Mouse (Mus musculus) liver, embryonic 11.5 days (tissue): ENCODE data around the gene Psd. TPM values are rescaled to one million over a fixed set of nuclear protein-coding genes. Genes with fewer than 3 reads are reported as not detected.

ENCODE experiments used
- ATAC-seq: fragments of 200-750 bp; cut with Nextera tagmentation; replicated peaks from 2 replicates; pipeline ENCODE4 v1.8.0; 2017; ENCODE audit warnings: moderate number of reproducible peaks, mild to moderate bottlenecking, moderate TSS enrichment, moderate library complexity; ENCODE audit not compliant: low FRiP score
- DNase-seq: peaks from one replicate; pipeline ENCODE4 v3.0.0-alpha.2; 2017; ENCODE audit warnings: low spot score
- H3K27ac ChIP-seq: fragments of 300-500 bp; sonication (generic); 2 replicates; pipeline ENCODE4 v1.5.1; 2014; ENCODE audit warnings: mild to moderate bottlenecking, low read depth, low read length, control low read depth
- H3K27me3 ChIP-seq: fragments of 300-500 bp; sonication (generic); replicated peaks from 2 replicates; pipeline ENCODE4 v1.6.1; 2014; ENCODE audit warnings: low read length, mixed read lengths; ENCODE audit not compliant: control insufficient read depth, insufficient read depth
- H3K36me3 ChIP-seq: fragments of 300-500 bp; sonication (generic); 2 replicates; pipeline ENCODE4 v1.6.1; 2014; ENCODE audit warnings: mild to moderate bottlenecking, low read length, moderate library complexity, mixed read lengths; ENCODE audit not compliant: control insufficient read depth, insufficient read depth
- H3K4me1 ChIP-seq: fragments of 300-500 bp; sonication (generic); replicated peaks from 2 replicates; pipeline ENCODE4 v1.6.1; 2014; ENCODE audit warnings: low read length, mixed read lengths; ENCODE audit not compliant: control insufficient read depth, insufficient read depth
- H3K4me2 ChIP-seq: fragments of 300-500 bp; sonication (generic); 2 replicates; pipeline ENCODE4 v1.6.1; 2014; ENCODE audit warnings: mild to moderate bottlenecking, control low read depth, moderate library complexity
- H3K4me3 ChIP-seq: fragments of 300-500 bp; sonication (generic); 2 replicates; pipeline ENCODE4 v1.5.1; 2014; ENCODE audit warnings: low read depth, low read length, control low read depth
- H3K9ac ChIP-seq: fragments of 300-500 bp; sonication (generic); 2 replicates; pipeline ENCODE4 v1.6.1; 2014; ENCODE audit warnings: low read depth, low read length, control low read depth
- H3K9me3 ChIP-seq: fragments of 300-500 bp; sonication (generic); 2 replicates; pipeline ENCODE4 v1.6.1; 2016; ENCODE audit warnings: low read length, inconsistent platforms, mixed read lengths; ENCODE audit not compliant: control insufficient read depth
- WGBS: fragments of 180-500 bp; shearing (Covaris S2); extraction: QIAGEN DNeasy Blood & Tissue Kit; methylation state at CpG from one replicate; pipeline ENCODE4 v1.1.7; 2014; 5-methylcytosine and 5-hydroxymethylcytosine counted together
- polyA plus RNA-seq: library from polyadenylated mRNA; unstranded; fragments of >200 nt; fragmentation: Nextera tagmentation; extraction: Ambion mirVana; gene quantifications from 2 replicates; pipeline ENCODE4 v1.2.1, GENCODE M21; 2014

Gene Psd
- polyA plus RNA-seq, 1 experiment from 2014 or later, result 11.9 TPM

GRCm38 (mm10) chr19:46300294-46301045, 26.5 kb downstream of the Psd start:
- no peaks in the 10 kb centered on the region for H3K36me3 ChIP-seq

GRCm38 (mm10) chr19:46296938-46297337, 30.0 kb downstream of the Psd start:
- Histone ChIP-seq H3K4me3 (no peak overlapping the region), H3K27ac (no peak overlapping the region), H3K4me1 (no peaks in the 10 kb centered on the region), H3K27me3 (no peaks in the 10 kb centered on the region; the same call in 1 of the 2 replicates), H3K9ac (no peak overlapping the region), H3K36me3 (no peaks in the 10 kb centered on the region), H3K4me2 (no peak overlapping the region), H3K9me3 (no peaks in the 10 kb centered on the region)
- WGBS, result 64% methylated on average over 4 of the region's 4 CpGs
- ATAC-seq (no peak), DNase-seq (no peak)

More at GRCm38 (mm10) chr19:46300294-46301045, 26.5 kb downstream of the Psd start:
- Histone ChIP-seq H3K27me3 (no peaks in the 10 kb centered on the region), H3K4me1 (no peaks in the 10 kb centered on the region; the same call in 1 of the 2 replicates), H3K27ac (no peak overlapping the region), H3K4me2 (no peak overlapping the region), H3K4me3 (no peak overlapping the region), H3K9me3 (no peaks in the 10 kb centered on the region), H3K9ac (no peak overlapping the region)
- 36% methylated on average over 8 of the region's 8 CpGs for WGBS
- ATAC-seq (no peak), DNase-seq (no peak)

DNA sequence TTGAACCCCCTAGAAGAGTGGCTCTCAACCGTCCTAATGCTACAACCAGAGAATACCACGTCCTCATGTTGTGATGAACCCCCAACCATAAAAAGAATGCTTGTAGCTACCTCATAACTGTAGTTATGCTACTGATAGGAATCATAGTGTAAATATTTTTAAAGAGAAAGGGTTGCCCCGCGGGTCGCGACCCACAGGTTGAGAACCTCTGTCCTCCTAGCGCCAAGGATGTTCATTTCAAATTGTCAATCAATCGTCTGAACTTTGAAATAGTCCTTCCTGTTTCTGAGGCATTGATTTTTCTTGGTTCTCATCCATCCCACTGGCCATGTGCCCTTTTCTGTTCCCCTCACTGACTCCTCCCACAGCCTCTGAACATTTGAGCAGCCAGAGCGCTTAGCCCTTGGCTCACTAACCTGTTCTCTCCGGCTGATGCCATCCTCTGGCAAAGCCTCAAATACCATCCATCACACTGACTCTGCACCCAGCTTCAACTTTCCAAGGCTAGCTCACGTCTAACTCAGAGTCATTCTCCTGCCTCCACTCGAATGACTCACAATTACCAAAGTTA, 36.3 kb downstream of the Psd start:
- Histone ChIP-seq H3K27me3 (no peaks in the 10 kb centered on the region; the same call in 1 of the 2 replicates), H3K9ac (no peak overlapping the region), H3K9me3 (no peaks in the 10 kb centered on the region), H3K4me1 (no peaks in the 10 kb centered on the region), H3K36me3 (peaks cover 3% of the 10 kb centered on the region; the same call in 1 of the 2 replicates), H3K4me3 (no peak overlapping the region), H3K27ac (no peak overlapping the region), H3K4me2 (no peak overlapping the region)
- DNase-seq (no peak), ATAC-seq (no peak)
- 66% methylated on average over 12 of the region's 12 CpGs for WGBS

- Histone ChIP-seq H3K4me3 (no peak overlapping the region), H3K36me3 (peaks cover 14% of the 10 kb centered on the region), H3K4me2 (no peak overlapping the region), H3K27me3 (no peaks in the 10 kb centered on the region), H3K4me1 (no peaks in the 10 kb centered on the region), H3K27ac (no peak overlapping the region), H3K9ac (no peak overlapping the region), H3K9me3 (no peaks in the 10 kb centered on the region)
- WGBS, result 86% methylated on average over 3 of the region's 3 CpGs
- DNase-seq, result no peak
- no peak for ATAC-seq
Observed at GRCm38 (mm10) chr19:46287566-46287965, 39.4 kb downstream of the Psd start.

- no peak for DNase-seq
- peaks cover 21% of the 10 kb centered on the region for H3K36me3 ChIP-seq
Observed at GRCm38 (mm10) chr19:46286926-46287325, 40.0 kb downstream of the Psd start.

GRCm38 (mm10) chr19:46286047-46286446, 40.9 kb downstream of the Psd start:
- Histone ChIP-seq H3K36me3 (peaks cover 22% of the 10 kb centered on the region), H3K27ac (no peak overlapping the region)
- WGBS, result 91% methylated on average over 6 of the region's 6 CpGs

More at GRCm38 (mm10) chr19:46286926-46287325, 40.0 kb downstream of the Psd start:
- H3K4me3 ChIP-seq, result no peak overlapping the region
- WGBS, result 82% methylated on average over 3 of the region's 3 CpGs
- ATAC-seq, result no peak
- H3K27me3 ChIP-seq, result no peaks in the 10 kb centered on the region
- H3K9me3 ChIP-seq, result no peaks in the 10 kb centered on the region
- no peaks in the 10 kb centered on the region for H3K4me1 ChIP-seq
- H3K9ac ChIP-seq, result no peak overlapping the region
- H3K4me2 ChIP-seq, result no peak overlapping the region
- H3K27ac ChIP-seq, result no peak overlapping the region

GRCm38 (mm10) chr19:46285631-46286030, 41.3 kb downstream of the Psd start:
- H3K4me3 ChIP-seq, result no peak overlapping the region
- WGBS, result 88% methylated on average over 7 of the region's 7 CpGs
- peaks cover 22% of the 10 kb centered on the region for H3K36me3 ChIP-seq
- no peak overlapping the region for H3K27ac ChIP-seq
- H3K27me3 ChIP-seq, result no peaks in the 10 kb centered on the region
- no peaks in the 10 kb centered on the region for H3K9me3 ChIP-seq
- H3K4me1 ChIP-seq, result no peaks in the 10 kb centered on the region
- ATAC-seq, result no peak
- H3K4me2 ChIP-seq, result no peak overlapping the region
- DNase-seq, result no peak
- no peak overlapping the region for H3K9ac ChIP-seq

More at GRCm38 (mm10) chr19:46286047-46286446, 40.9 kb downstream of the Psd start:
- Histone ChIP-seq H3K9ac (no peak overlapping the region), H3K4me3 (no peak overlapping the region), H3K27me3 (no peaks in the 10 kb centered on the region), H3K4me2 (no peak overlapping the region), H3K4me1 (no peaks in the 10 kb centered on the region), H3K9me3 (no peaks in the 10 kb centered on the region)
- no peak for DNase-seq
- no peak for ATAC-seq

GRCm38 (mm10) chr19:46284686-46285085, 42.3 kb downstream of the Psd start:
- no peak overlapping the region for H3K4me3 ChIP-seq
- H3K9me3 ChIP-seq, result no peaks in the 10 kb centered on the region
- ATAC-seq, result no peak
- 94% methylated on average over 4 of the region's 4 CpGs for WGBS
- H3K27ac ChIP-seq, result no peak overlapping the region
- H3K9ac ChIP-seq, result no peak overlapping the region
- no peaks in the 10 kb centered on the region for H3K27me3 ChIP-seq
- H3K36me3 ChIP-seq, result peaks cover 29% of the 10 kb centered on the region
- no peak overlapping the region for H3K4me2 ChIP-seq
- H3K4me1 ChIP-seq, result no peaks in the 10 kb centered on the region
- DNase-seq, result no peak
